Mouse (Mus musculus) adrenal gland, adult 2 months (tissue): ENCODE results near the gene Flywch1. TPM values are rescaled to one million over a fixed set of nuclear protein-coding genes. Genes with fewer than 3 reads are reported as not detected.

ENCODE experiments used
- DNase-seq: peaks from one replicate; pipeline ENCODE4 v3.0.0; 2021
- polyA plus RNA-seq: library from polyadenylated mRNA; depleted of rRNA; stranded (reverse); fragments of >200 nt; gene quantifications from 2 replicates; pipeline ENCODE4 v1.2.3, GENCODE M21; 2012
- total RNA-seq, 2 experiments: library from RNA; stranded (reverse); gene quantifications; 2 replicates each; pipeline ENCODE4 v1.2.3; 2021

The Flywch1 gene
- total and polyA plus RNA-seq, 3 experiments: 45.8 to 85.0 (median 61.8) TPM

DNA sequence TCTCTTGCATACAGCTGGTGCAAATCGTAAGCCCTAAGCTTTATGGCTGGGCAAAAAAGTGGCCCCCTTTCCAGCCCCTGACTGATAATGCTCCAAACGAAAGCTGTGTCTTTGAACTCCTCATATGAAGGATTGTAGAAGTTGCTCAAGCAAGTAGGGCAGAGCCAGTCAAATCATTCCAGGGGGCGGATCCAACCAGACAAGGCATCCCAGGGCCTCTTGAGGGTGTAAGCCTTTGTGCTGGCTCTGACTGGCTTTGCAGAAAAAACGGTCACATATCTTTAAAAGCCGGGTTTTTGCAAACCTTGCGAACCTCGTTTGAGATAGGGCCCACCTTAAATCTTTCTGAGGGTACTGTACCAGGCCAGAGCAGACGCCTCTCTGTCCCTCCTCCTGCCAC lies 27.3 kb downstream of the Flywch1 start:
- no peak for DNase-seq

DNA sequence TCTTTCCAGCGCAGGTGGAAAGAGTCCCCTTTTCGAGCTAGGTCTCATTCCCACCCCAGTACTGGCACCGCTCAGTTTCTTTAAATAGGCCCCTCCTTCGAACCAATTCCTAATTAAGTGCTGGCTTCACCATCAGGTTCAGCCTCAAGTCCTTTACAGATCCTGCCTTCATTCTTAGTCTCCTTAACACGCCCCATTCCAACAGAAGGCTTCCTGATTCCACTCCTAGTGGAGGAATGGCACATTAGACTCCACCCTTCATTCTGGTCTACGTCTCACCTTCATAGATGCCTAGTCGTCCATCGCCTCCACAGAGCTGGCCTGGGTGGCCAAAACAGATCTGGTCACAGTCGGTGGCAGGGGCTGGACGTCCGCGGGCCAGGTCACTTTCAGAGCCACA lies 28.5 kb downstream of the Flywch1 start:
- no peak for DNase-seq

DNA sequence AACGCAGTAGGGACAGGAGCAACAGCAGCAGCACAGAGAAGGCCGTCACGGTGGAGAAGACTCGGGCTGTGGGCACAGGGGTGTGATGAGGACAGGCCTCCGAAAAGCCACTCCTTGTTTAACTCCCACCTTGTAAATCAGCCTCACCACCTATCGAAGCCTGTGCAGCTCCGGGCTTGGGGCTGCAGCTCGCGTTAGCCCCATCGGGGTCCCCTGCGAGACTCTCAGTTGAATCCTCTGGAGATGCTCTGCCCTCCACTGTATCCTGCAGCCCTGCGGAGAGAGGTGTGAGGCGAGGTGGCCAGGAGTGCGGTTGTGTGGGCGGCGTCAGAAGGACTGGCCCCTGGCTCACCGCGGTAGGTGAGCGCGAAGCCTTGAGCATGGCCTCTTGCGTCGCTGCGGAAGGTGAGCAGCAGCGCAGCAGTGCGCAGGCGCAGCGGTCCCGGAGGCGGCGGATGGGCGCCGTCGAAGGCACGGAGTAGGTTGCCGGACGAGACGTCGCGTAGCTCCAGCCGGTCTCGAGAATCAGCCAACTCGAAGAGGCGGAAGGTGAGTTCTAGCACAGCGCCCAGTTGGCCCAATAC lies 29.1 kb downstream of the Flywch1 start:
- DNase-seq: peak; percentile 40

DNA sequence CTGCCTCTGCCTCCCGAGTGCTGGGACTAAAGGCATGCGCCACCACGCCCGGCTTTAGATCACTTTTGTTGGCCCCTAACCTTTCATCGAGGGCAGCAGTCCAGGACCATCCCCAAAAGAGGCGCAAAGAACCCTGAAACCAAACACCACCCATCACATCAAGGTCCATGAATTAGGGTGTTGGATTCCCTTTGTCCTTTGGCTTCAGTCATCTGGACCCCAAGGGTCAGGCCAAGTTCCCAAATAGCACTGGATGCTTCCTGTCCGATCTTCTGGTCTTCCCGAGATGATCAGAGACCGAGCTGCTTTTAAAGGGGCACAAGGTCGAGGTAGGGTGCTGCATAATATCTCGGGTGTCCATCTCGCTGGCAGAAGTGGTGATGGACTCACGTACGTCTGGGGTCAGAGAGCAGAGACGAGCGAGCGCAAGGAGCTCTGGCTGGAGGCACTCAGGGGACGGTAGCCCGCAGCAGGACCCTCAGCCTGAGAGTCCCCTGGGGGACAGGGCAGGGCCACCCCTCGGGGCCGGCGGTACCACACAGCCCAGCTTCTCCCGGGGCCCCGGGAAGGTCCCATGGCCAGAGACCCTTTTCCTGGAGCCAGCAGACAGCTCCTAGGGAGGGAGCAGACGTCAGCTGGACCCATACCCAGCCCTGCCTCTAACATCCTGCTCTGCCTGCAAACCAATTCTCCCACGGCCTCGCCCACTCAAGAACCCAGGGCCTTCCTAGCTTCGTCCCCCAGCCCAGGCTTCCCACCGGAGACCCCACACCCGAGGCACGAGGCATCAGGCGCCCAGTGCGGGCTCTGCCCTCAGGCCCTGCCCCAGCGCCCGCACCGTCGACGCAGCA lies 29.8 kb downstream of the Flywch1 start:
- no peak for DNase-seq

DNA sequence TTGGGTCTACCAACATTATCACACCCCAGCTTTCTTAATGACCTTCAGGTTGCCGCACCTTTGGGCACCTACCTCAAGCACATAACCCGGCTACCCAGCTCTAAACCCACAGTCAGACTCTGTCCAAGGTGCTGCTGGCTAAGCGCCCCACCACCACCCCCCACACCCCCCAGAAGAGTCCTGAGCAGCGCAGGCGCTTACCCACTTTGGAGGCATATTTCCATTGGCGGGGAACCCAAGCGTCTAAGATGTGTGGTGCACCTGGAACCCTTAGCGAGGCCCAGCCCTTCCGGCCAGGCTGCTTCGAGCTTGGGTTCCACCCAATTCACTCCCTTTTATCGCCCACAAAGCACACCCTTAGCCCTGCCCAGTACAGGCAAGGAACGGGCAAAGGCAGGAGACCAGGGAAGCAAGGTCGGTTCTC lies 30.8 kb downstream of the Flywch1 start, which contains the start of gene Paqr4:
Gene Paqr4 (minus strand): TSS at position 270 of the 424 bp plus-strand sequence.
- no peak for DNase-seq

DNA sequence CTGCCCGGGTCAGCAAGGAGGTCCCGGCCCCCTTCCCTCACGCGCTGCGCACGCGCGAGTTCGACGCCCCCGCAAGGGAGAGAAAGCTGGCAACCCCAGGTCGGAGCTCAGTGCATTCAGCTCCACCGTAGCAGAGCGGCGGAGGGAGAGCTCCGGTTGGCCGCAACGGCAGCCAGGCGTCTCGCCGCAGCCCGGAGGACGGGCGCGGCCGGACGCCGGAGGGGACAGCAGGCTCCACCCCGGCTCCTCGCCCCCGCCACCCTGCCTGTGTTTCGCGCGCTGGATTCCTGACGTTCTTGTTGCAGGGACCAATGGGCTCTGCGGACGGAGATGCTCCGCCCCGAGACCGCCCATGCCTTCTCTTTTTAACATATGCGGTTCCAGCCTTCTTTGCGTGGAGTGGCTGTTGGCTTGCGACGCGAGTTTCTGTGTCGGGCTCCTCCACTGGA lies 31.2 kb downstream of the Flywch1 start:
- DNase-seq: peak; percentile 95

DNA sequence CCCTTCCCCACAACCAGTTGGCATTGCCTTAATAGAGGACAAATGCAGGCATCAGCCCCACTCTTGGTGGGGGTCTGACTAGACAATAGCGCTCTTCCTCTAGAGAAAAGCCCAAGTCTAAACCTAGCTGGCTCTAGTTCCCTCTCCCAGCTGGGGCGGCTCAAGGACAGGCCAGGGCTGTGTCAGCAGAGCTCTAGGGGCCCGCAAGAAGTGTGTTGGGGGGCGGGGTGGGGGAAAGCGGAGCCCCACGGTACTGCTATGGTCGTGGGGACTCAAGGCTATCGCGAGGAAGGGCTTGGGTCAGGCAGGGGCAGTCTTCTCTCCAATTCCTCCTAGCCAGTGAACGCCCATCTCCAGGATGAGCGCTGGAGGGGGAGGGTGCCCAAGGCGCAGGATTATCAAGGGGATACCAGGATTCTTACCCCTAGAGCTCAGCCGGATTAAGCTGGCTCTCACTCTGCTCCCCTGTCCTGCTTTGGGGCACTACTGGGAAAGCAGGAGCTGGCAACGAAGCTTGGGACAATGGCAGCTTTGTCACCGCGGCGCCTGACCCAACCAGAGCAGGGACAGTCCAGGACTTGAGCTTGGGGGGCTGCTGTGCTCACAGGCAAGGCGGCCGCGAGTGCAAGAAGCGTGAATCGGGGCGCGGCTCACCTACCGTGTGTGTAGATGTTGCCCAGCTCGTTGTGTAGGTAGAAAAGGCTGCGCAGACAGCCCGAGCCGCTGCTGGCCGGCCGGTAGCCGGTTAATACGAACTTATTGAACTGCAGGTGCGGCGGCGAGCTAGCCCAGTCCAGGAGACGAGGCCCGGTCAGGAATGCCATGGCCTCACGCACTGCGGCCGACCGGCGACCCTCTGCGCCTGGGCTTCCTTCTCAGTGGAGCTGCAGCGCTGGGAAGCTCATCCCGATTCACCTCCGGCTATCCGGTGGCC lies 31.9 kb downstream of the Flywch1 start:
- DNase-seq: peak; percentile 40

DNA sequence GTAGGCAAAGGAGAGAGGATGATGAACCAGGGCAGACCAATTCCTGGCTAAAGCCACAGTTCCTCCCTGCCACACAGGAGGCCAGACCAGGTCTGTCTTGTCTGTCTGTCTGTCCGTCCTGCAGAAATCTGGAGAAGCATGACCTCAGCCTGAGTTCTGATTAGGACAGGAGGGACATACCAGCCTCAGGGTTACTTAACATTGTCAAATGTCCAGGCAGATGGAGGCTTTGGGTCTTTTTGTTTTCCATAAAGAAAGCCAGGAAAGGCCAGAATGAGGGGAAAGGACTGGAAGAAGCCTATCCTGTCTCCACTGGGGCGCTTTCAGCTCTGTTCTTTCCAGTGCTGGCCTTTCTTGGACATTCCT lies 32.6 kb downstream of the Flywch1 start:
- DNase-seq: no peak

DNA sequence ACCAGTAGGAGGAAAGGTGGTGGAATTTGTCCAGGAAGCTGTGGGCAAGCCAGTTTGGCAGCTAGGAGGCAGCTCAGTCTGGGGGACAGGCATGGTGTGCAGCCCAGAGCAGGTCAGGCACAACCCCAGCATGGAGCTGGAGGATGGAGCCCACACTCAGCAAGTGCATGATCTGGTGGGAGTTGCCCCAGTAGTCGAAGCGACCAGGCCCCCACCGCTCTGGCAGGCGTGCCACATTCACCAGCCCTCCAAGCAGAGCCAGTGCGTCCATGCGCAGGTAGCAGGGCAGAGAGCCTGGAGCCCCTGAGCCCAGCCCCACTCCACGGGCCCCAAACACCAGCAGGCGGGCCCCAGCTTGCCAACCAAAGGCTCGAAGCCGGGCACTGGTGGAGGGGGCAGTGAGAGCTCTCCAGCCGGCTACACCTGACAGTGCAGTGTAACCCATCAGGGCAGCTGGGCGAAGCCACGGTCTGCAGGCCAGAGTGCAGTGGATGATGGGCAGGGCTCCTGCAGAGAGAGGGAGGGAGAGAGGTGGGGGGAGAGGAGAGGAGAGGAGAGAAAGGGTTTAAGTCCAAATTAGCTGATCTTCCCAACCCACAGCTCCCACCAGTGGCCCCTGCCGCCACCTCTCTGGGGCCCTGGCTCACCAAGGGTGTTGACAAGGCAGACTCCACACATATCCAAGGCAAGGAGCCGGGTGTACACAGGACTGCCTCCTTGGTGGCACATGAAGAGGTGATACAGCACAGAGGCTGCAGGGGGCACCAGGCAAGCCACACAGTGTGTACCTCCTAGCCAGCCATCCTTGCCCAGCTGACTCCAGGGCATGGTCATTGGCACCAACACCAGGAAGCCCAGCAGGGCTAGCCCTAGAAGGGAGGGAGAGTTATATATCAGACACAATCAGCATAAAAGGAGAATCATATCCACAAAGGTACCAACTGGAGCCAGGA lies 33.6 kb downstream of the Flywch1 start:
- DNase-seq: no peak

DNA sequence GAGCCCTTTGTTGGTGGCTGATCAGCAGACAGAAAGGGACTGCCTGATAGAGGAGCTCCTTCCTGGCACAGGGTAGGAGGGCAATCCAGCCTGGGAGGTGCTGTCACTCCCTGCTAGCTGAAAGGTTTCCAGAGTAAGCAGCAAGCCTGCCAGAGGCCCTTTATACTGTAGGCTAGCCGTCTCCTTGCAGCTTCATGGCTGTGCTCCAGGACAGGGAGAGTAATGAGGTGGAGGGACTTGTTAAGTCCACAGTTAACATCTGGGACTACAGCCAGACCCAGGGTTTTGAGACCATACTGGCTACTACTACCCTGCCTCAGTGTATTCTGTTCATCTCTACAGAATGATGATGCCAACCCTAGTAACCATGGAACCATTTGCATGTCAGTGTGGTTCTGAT lies 37.1 kb downstream of the Flywch1 start:
- DNase-seq: no peak

DNA sequence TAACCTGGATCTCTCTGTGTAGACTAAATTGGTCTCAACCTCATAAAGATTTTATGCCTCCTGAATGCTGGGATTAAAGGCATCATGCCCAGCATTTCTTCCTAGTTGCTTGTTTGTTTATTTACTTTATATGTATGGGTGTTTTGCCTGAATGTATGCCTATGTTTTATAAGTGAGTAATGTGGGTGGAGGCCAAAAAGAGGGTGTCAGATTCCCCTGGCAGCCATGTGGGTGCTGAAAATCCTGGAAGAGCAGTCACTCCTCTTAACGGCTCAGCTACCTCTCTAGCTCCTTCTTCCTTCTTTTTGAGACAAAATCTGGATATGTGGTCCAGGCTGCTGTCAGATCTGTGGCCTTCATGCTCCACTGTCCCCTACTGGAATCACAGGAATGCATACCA lies 41.0 kb downstream of the Flywch1 start:
- no peak for DNase-seq

DNA sequence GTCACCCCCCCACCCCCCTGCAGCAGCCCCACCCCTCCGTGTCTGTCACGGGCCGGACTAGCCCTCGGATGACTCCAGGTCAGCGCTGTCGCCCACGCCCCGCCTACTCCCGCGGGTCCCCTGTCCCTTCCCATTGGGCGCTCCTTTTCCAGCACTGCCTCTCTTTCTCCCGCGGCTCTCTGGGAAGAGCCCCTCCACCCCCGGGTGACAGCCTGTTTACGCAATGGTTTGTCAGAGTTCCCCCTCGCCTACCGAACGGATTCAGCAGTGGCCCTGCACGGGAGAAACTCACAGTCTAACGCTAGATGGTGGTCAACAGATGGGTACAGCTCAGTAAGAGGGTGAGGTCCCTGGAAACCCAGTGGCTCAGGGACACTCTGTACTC lies 44.7 kb downstream of the Flywch1 start:
- peak; percentile 87 for DNase-seq

DNA sequence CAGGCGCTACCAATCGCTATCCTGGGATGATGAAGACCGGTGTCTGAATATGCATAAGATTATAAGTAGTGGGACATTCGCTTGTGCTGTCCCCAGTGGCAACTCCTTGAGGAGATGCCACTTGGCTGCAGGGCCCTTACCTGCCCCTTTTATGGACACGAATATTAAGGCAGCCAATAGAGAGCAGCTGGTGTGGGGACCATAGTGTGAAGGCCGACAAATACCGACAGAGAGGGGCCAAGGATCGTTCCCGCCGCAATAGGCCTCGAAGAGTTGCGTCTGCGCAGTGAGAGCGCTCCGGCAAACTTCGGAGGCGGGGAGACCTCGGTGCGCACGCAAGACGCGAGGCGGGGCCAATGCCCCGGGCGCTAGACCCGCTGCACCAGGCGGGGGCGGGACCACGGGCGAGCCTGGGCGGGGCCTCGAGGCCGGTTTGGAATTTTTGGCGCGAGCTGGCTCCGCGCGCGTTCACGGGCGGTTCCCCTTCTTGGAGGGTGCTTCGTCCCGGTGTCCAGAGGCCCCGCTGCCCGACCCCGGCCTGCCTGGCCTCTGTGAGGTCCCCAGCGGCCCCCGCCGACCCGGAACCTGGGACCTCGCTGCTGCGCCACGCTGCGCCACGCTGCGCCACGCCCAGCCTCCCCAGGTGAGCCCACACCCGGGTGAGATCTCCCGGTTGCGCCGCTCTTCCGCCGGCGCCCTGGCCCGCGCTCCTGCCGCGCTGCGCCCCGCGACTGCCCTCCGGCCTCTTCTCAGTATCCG lies 45.2 kb downstream of the Flywch1 start, which contains the start of gene Pkmyt1:
Gene Pkmyt1 (plus strand): TSS at position 338 of the 759 bp plus-strand sequence.
- DNase-seq: peak; percentile 98

DNA sequence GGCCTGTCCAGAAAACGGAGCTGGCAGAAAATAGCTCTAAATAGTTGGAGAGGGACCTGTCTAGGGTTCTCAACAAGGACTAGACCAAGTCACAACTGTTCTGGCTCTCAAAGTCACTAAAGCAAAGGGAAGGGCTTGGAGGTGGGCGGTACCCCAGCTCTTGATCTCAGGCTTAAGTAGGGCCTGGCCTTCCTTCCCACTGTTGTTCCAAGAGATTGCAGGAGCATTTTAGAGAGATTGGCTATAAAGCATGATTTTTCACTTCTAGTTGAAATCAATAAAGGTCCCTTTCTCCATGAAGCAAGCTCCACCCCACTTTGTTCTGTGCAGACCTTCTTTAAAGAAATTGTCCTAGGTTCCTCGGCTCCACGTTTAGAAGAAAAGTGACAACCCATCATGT lies 45.9 kb downstream of the Flywch1 start:
- DNase-seq: no peak

DNA sequence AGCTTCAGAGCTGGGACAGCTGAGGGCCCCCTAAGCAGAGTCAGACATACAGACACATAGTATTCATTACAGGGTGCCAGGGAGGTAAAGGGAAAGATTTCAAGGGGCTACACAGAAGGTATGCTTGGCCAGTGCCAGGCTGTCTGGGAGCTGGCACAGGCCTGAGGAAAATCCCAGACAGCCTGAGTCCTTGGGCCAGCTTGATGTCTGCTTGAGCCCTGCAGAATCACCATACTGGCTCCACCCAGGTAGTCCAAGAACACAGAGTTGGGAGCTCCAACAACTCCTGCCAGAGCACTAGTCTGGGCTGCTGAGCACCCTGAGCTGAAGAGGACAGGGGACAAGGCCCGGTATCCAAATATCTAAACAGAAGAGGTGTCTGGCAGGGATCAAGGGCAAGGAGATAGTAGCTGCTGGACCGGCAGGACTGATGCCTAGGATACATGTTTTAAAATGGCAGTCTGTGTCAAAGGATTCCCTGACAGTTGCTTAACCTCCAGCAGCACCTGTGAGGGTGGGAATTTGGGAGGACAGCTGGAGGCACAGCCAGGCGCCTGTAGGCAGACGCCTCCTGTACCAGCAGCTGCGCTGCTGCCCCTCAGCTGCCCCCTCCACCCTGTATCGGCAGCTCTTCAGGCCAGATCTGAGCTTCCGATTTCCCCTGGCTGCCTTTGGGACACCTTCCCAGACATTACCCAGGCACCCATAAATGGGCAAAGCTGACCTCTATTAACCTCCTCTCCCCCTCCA lies 48.9 kb downstream of the Flywch1 start, which contains the start of gene 1520401A03Rik:
Gene 1520401A03Rik (minus strand): TSS at position 408 of the 750 bp plus-strand sequence.
- peak; percentile 66 for DNase-seq

DNA sequence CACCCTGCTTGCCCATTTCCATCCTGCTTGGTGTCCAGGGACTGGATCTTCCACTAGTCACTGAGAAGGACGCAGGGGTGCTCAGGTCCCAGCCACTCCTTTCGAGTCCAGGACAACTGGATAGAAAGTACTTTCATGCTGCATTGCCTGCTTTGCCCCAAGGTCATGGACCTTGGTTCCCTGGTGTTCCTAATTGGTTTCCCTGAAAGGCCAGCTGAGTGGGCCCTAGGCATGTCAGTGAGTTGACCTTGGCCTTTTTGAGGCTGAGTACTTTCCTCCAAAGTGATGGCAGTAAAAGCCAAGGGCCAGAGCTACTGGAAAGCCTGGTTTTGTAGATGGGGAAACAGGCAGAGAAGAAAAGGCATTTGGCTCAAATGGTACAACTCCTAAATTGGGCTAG lies 49.5 kb downstream of the Flywch1 start:
- DNase-seq: peak; percentile 81

DNA sequence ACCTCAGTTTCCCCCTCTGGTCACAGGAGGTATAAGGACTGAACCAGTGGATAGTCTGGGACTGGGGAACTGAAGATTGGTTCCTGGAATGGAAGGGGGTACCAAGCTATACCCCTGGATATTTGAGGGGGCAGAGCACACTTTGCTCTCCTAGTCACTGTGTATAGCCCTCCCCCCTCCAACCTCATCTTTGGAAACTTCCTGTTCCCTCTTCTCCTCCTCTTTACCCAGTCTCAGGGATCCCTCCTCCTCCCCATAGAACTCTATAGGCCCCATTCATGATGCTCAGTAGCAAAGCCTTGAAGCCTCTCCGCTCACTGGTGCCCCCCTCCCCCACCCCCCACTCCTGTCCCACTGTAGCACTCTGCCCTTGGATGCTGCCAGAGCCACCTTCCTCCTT lies 51.9 kb downstream of the Flywch1 start:
- DNase-seq: no peak

DNA sequence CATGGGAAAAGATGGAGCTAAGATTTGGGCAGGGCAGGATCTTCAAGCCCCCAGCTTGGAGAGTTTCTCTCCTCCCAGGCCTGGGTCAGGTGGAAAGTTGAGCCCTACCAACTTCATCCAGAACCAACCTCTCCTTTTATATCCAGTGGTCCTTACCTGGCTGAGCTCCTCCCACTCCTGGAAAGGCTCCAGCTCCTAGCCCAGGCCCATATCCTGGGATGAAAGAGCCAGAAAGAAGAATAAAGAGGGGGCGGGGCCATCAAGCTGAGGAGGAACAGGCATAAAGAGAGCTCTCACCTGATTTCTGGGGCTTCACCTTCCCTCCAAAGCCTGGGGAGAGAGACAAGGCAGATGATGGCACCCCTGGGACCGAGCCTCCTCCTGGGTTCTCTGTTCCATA lies 54.4 kb downstream of the Flywch1 start:
- DNase-seq: no peak

DNA sequence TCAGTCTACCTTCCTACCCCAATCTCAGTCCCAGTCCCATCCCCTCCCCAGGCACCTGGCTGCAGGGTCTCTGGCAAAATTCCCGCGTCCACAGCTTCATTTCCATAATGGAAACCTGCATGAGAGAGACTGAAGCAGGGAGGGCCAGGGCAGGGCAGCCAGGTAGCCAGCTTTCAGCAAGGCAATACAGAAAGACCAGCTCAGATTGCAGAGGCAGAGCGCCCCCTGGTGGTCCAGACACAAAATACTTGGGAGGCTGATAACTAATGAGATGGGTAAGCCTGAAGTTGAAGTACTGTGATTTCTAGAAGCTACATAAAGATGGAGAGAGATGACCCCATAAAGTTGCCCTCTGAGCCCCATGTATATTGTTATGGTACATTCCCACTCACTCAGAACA lies 65.2 kb downstream of the Flywch1 start:
- peak; percentile 67 for DNase-seq
